20 mouse cellular contexts compared by ENCODE assay signal in the genomic region with DNA sequence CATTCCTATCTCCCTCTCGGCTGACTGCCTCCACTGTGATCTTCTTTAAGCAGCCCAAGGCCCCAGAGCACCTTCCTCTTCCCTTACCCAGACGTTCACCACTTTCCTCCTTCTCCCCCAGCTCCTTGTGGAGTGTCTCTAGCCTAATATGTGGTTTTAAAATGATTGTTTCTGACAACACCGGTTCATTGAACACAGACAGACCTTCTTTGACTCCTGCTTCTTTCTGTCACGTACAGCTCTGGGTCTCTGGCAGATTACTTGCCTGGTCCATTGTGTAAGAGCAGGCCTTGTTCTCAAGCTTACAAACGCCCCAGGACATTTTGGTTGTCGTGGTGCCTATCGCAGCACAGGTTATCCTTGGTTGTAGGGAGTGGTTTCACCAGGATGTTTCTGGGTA. TPM values are rescaled to one million over a fixed set of nuclear protein-coding genes. Genes with fewer than 3 reads are reported as not detected.
DNase-seq lines count a peak whose midpoint lies in the region; ATAC-seq lines count a peak whose summit lies in the region.
"Had no signal": no experiment of that assay in that cellular context is flagged by ENCODE, and none has a peak within 500 bp of the region (broad histone marks: within the 10 kb centered on the region; RNA-seq: fewer than 3 reads in every experiment).

No protein-coding gene starts in this region.

- no peak for ATAC-seq in forebrain, embryonic 12.5 days (ENCODE audit: low FRiP score)
- ATAC-seq: activated CD4-positive, CD25-positive, alpha-beta regulatory T cell, adult 4 months; forebrain, embryonic 13.5 days; forebrain, embryonic 15.5 days; forebrain, postnatal 0 days; Patski had no signal

- no peak overlapping the region for H3K4me2 ChIP-seq in forebrain, embryonic 12.5 days
- H3K4me2 ChIP-seq: embryonic facial prominence, embryonic 12.5 days; forebrain, embryonic 13.5 days; forebrain, embryonic 15.5 days had no signal

- H3K9ac ChIP-seq in forebrain, embryonic 12.5 days: no peak overlapping the region
- H3K9ac ChIP-seq: embryonic facial prominence, embryonic 12.5 days; forebrain, embryonic 13.5 days; forebrain, embryonic 15.5 days; forebrain, postnatal 0 days had no signal

- peak; percentile 13 for DNase-seq in forebrain, embryonic 10.5 days (ENCODE audit: extremely low spot score, low spot score)
- DNase-seq in Muller cell, postnatal 12 days (ENCODE audit: inconsistent ontology term): peak; percentile 68
- DNase-seq in retina, postnatal 1 day: peak; percentile 85
- no peak for DNase-seq in B cell, adult 2 months
- DNase-seq: adrenal gland, adult 8-10 months; adrenal gland, postnatal 14 days; adrenal gland, postnatal 36 days; cerebellum, adult 11-12 months; cerebellum, adult 2 months; cerebellum, adult 9-10 months; cerebellum, postnatal 10 days; cerebellum, postnatal 25 days; forebrain, postnatal 0 days had no signal

- H3K4me1 ChIP-seq in forebrain, embryonic 10.5 days: peaks cover 6% of the 10 kb centered on the region
- no peaks in the 10 kb centered on the region for H3K4me1 ChIP-seq in forebrain, embryonic 12.5 days
- H3K4me1 ChIP-seq: embryonic facial prominence, embryonic 12.5 days; forebrain, embryonic 15.5 days had no signal

- H3K36me3 ChIP-seq in forebrain, embryonic 10.5 days (replicated peaks): no peaks in the 10 kb centered on the region
- no peaks in the 10 kb centered on the region for H3K36me3 ChIP-seq in forebrain, embryonic 12.5 days (replicated peaks)
- H3K36me3 ChIP-seq: embryonic facial prominence, embryonic 10.5 days; embryonic facial prominence, embryonic 12.5 days; forebrain, embryonic 15.5 days had no signal

- H3K4me3 ChIP-seq in forebrain, embryonic 10.5 days: no peak overlapping the region
- no peak overlapping the region for H3K4me3 ChIP-seq in forebrain, embryonic 12.5 days (replicated peaks)
- H3K4me3 ChIP-seq: embryonic facial prominence, embryonic 10.5 days; embryonic facial prominence, embryonic 12.5 days; forebrain, embryonic 13.5 days; forebrain, embryonic 15.5 days had no signal

- H3K27ac ChIP-seq in forebrain, embryonic 10.5 days: 0 out of 2 replicates have a peak overlapping the region, but pooled peaks have one; percentile 12
- H3K27ac ChIP-seq in forebrain, embryonic 12.5 days: no peak overlapping the region
- H3K27ac ChIP-seq: embryonic facial prominence, embryonic 10.5 days; embryonic facial prominence, embryonic 12.5 days; forebrain, embryonic 13.5 days; forebrain, embryonic 15.5 days had no signal

- H3K9me3 ChIP-seq in forebrain, embryonic 10.5 days: no peaks in the 10 kb centered on the region
- H3K9me3 ChIP-seq in forebrain, embryonic 12.5 days: no peaks in the 10 kb centered on the region
- H3K9me3 ChIP-seq: embryonic facial prominence, embryonic 10.5 days; embryonic facial prominence, embryonic 12.5 days; forebrain, embryonic 13.5 days; forebrain, embryonic 15.5 days had no signal

- 44% methylated on average over 7 of the region's 7 CpGs for WGBS in forebrain, embryonic 10.5 days
- 42% methylated on average over 7 of the region's 7 CpGs for WGBS in forebrain, embryonic 12.5 days

- H3K27me3 ChIP-seq in forebrain, embryonic 10.5 days (ENCODE audit: poor library complexity, severe bottlenecking): no peaks in the 10 kb centered on the region
- no peaks in the 10 kb centered on the region for H3K27me3 ChIP-seq in forebrain, embryonic 12.5 days
- H3K27me3 ChIP-seq: embryonic facial prominence, embryonic 12.5 days; forebrain, embryonic 13.5 days; forebrain, embryonic 15.5 days; Patski had no signal

RNA-seq across cellular contexts. Expression of a gene that starts 12.6 kb away (rescaled TPM):
- polyA plus RNA-seq in forebrain, embryonic 10.5 days (2016; fragmentation: Nextera tagmentation; extraction: Ambion mirVana): 9.0 and 9.6 TPM in 2 replicates
- 19.4 and 22.3 TPM in 2 replicates for polyA plus RNA-seq in forebrain, embryonic 12.5 days (2016; fragmentation: Nextera tagmentation; extraction: Ambion mirVana)

RNA-seq across cellular contexts. Expression of a gene that starts 40.7 kb away (rescaled TPM):
- polyA plus RNA-seq in forebrain, embryonic 10.5 days (2016; fragmentation: Nextera tagmentation; extraction: Ambion mirVana): 8.4 and 9.1 TPM in 2 replicates
- polyA plus RNA-seq in forebrain, embryonic 12.5 days (2016; fragmentation: Nextera tagmentation; extraction: Ambion mirVana): 11.0 and 13.8 TPM in 2 replicates

Comparison
In these comparisons a context has a peak if more than half of its experiments do, and no peak if none do; other contexts are left out.
1. DNase-seq: peak in forebrain, embryonic 10.5 days (single experiment), Muller cell, postnatal 12 days (single experiment) and retina, postnatal 1 day (single experiment); none in B cell, adult 2 months (0 of 2).